Mouse (Mus musculus): ENCODE data around the gene Bad. TPM values are rescaled to one million over a fixed set of nuclear protein-coding genes. Genes with fewer than 3 reads are reported as not detected.

Gene Bad
- polyA plus RNA-seq, 1 experiment from 2014 or later, result 86.9 TPM

DNA sequence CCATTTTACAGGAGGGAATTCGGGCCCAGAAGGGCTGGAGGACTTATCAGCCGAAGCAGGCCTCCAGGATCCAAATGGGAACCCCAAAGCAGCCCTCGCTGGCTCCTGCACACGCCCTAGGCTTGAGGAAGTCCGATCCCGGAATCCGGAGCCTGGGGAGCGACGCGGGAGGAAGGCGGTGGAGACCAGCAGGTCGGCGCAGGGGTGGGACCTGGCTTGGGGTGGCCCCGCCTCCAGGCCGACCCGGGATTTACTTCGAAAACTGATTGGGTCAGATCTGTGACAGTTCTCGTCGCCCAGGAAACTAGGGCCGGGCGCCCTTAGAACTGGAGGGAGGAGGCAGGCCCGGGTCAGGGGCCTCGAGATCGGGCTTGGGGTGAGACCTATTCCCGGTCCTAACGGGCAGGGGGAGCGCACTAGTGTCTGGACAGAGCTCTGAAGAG, 609 bp downstream of the Bad start, which contains the start of gene Gpr137:
TSS of gene Gpr137 (minus strand) at position 232 of the 443 bp plus-strand sequence.
- under 1% methylated on average over 27 of the region's 27 CpGs for WGBS
- H3K4me1 ChIP-seq (replicated peaks), result peaks cover 47% of the 10 kb centered on the region
- ATAC-seq (ENCODE audit: low FRiP score), result peak; percentile 75

DNA sequence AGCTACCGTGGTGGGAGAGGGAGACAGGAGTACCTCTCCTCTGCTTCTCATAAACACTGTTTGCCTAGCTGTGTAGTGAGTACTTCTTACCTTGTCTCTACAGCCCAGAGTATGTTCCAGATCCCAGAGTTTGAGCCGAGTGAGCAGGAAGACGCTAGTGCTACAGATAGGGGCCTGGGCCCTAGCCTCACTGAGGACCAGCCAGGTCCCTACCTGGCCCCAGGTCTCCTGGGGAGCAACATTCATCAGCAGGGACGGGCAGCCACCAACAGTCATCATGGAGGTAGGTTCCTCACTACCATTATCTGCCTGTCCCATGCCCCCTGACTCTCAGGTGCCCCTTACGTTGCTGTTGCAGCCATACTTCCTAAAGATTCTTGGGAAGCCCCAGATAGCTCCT, 1.1 kb downstream of the Bad start:
- H3K9me3 ChIP-seq, result no peaks in the 10 kb centered on the region
- no peak; the same call in 1 of the 2 replicates for ATAC-seq (ENCODE audit: low FRiP score)

More for the DNA sequence above, 609 bp downstream of the Bad start, which contains the start of gene Gpr137:
- peak within 1 kb of the TSS; percentile 97 for H3K27ac ChIP-seq
- H3K4me2 ChIP-seq, result peak within 1 kb of the TSS; percentile 98
- H3K4me3 ChIP-seq, result peak within 1 kb of the TSS; percentile 84
- peak within 1 kb of the TSS; percentile 97 for H3K9ac ChIP-seq
- peaks cover 4% of the 10 kb centered on the region; the same call in 1 of the 2 replicates for H3K27me3 ChIP-seq
- no peaks in the 10 kb centered on the region for H3K9me3 ChIP-seq
- H3K36me3 ChIP-seq, result peaks cover 19% of the 10 kb centered on the region

DNA sequence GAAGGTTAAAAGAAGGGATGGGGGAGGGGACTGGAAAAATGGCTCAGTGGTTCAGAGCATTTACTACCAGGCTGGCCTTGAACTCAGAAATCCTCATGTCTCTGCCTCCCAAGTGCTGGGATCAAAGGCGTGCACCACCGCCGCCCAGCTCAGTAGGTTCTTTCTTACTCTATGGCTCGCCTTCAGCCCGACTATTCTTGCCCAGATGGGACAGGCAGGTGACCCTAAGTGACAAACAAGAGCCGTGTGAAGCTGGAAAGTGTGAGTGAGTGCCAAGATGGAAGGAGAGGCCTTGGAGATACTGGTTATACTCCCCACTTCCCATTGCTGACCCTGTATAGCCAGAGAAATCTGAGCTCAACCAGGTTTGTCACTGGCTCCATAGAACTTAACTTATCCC, 2.0 kb downstream of the Bad start:
- ATAC-seq (ENCODE audit: low FRiP score), result no peak
- Histone ChIP-seq H3K4me1 (replicated peaks) (peaks cover 35% of the 10 kb centered on the region), H3K36me3 (peaks cover 12% of the 10 kb centered on the region), H3K27ac (no peak overlapping the region), H3K9ac (no peak overlapping the region), H3K9me3 (no peaks in the 10 kb centered on the region), H3K4me3 (no peak overlapping the region), H3K4me2 (no peak overlapping the region), H3K27me3 (no peaks in the 10 kb centered on the region)
- 96% methylated on average over 6 of the region's 6 CpGs for WGBS

More for the DNA sequence above, 1.1 kb downstream of the Bad start:
- Histone ChIP-seq H3K4me2 (peak overlapping the region; percentile 98), H3K27me3 (0 out of 2 replicates have a peak, but pooled peaks cover 4% of the 10 kb centered on the region), H3K4me3 (peak overlapping the region; percentile 84), H3K9ac (peak overlapping the region; percentile 97), H3K27ac (peak overlapping the region; percentile 97), H3K36me3 (peaks cover 18% of the 10 kb centered on the region), H3K4me1 (replicated peaks) (peaks cover 44% of the 10 kb centered on the region)
- 28% methylated on average over 5 of the region's 5 CpGs for whole genome bisulfite sequencing

DNA sequence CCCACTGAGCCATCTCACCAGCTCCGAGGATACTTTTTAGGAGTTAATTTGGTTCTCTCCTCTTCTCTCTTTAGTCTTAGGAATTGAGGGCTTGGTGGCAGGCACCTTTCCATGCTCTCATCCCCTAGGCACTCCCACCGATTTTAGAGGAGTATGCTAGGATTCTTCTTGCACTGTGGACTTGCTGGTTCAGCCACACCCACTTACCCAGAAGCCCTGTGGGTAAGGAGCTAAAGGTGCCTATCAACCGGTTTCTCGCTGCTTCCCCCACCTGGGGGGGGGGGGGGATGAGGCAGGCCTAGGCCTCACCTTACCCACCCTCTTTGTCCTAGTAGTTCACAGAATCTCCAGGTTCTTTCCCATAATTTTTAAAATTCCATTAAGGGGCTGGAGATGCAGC, 6.1 kb downstream of the Bad start:
- WGBS, result 63% methylated on average over 4 of the region's 4 CpGs
- no peak overlapping the region for H3K9ac ChIP-seq
- no peaks in the 10 kb centered on the region for H3K9me3 ChIP-seq
- ATAC-seq (ENCODE audit: low FRiP score), result no peak
- H3K27ac ChIP-seq, result 0 out of 2 replicates have a peak overlapping the region, but pooled peaks have one; percentile 8
- peaks cover 26% of the 10 kb centered on the region for H3K4me1 ChIP-seq (replicated peaks)
- H3K4me2 ChIP-seq, result no peak overlapping the region
- H3K27me3 ChIP-seq, result no peaks in the 10 kb centered on the region
- H3K4me3 ChIP-seq, result no peak overlapping the region
- peaks cover 22% of the 10 kb centered on the region for H3K36me3 ChIP-seq

DNA sequence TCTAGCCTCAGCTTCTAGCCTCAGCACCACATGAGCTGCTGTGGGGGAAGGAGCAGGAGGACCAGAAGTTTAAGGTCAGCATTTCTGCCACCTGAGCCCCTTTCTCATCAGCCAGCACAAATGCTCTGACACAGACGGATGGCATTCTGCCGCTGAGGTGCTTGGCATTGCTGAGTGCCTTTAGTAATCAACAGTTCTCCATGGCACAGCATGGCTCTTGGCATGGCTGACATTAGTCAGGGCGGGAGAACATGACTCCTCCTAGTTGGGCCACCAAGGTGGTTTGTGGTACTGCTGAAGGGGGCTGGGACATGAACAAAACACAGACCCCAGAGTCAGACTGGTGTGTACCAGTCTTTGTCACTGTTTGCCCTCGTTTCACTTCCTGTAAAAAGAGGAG, 6.5 kb downstream of the Bad start:
- H3K9ac ChIP-seq, result no peak overlapping the region
- no peak overlapping the region for H3K4me3 ChIP-seq
- ATAC-seq (ENCODE audit: low FRiP score), result no peak
- H3K4me1 ChIP-seq (replicated peaks), result peaks cover 26% of the 10 kb centered on the region
- no peaks in the 10 kb centered on the region for H3K9me3 ChIP-seq
- H3K27ac ChIP-seq, result 0 out of 2 replicates have a peak overlapping the region, but pooled peaks have one; percentile 8
- peaks cover 22% of the 10 kb centered on the region for H3K36me3 ChIP-seq
- 68% methylated on average over 4 of the region's 4 CpGs for WGBS
- H3K4me2 ChIP-seq, result no peak overlapping the region
- no peaks in the 10 kb centered on the region for H3K27me3 ChIP-seq

DNA sequence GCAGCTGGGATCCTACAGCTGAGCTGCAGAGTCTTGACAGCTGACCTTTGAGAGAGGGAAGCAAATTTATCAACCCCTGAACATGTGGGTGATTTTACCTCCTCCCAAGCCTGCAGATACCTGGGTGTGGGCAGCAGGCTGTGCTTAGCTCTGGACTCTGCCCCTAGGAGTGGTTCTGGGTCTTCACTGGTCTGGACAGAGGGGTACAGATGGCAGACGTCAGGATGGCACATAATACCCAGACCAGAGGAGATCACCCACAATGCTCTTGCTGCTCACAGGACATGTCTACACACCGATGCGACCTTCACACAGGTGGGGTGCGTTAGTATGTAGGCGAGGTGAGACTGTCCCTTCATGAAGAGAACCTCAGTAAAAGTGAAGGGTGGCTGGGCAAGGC, 7.9 kb downstream of the Bad start:
- H3K4me3 ChIP-seq, result peak overlapping the region; percentile 59
- no peak for ATAC-seq (ENCODE audit: low FRiP score)
- H3K4me2 ChIP-seq, result peak overlapping the region; percentile 98; the same call in 1 of the 2 replicates
- peak overlapping the region; percentile 96 for H3K27ac ChIP-seq
- peak overlapping the region; percentile 39; the same call in 1 of the 2 replicates for H3K9ac ChIP-seq
- H3K36me3 ChIP-seq, result peaks cover 27% of the 10 kb centered on the region
- 91% methylated on average over 5 of the region's 5 CpGs for WGBS
- H3K27me3 ChIP-seq, result no peaks in the 10 kb centered on the region
- no peaks in the 10 kb centered on the region for H3K9me3 ChIP-seq
- H3K4me1 ChIP-seq (replicated peaks), result peaks cover 26% of the 10 kb centered on the region

DNA sequence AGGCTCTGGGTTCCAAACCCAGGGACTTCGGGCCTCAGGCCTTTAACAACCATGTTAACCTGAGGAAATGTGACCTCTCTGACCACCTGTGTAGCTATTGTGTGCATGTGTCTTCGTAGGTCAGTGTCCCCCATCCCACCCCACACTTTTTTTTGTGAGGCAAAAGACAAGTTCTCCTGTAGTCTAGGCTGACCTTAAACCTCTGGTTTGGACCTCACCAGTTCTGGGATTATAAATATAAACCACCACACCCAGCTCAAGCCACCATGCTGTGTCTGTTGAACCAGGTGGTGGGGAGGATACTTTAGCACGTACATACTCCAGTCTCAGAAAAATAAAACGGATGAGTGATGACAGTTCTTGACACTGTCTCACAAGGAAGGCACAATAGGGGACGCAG, 8.3 kb downstream of the Bad start:
- no peak for ATAC-seq (ENCODE audit: low FRiP score)
- WGBS, result 40% methylated on average over 5 of the region's 5 CpGs
- peak overlapping the region; percentile 59 for H3K4me3 ChIP-seq
- peaks cover 29% of the 10 kb centered on the region for H3K36me3 ChIP-seq
- peak overlapping the region; percentile 96 for H3K27ac ChIP-seq
- peaks cover 26% of the 10 kb centered on the region for H3K4me1 ChIP-seq (replicated peaks)
- H3K4me2 ChIP-seq, result peak overlapping the region; percentile 98
- no peaks in the 10 kb centered on the region for H3K27me3 ChIP-seq
- H3K9ac ChIP-seq, result peak overlapping the region; percentile 80
- H3K9me3 ChIP-seq, result no peaks in the 10 kb centered on the region

DNA sequence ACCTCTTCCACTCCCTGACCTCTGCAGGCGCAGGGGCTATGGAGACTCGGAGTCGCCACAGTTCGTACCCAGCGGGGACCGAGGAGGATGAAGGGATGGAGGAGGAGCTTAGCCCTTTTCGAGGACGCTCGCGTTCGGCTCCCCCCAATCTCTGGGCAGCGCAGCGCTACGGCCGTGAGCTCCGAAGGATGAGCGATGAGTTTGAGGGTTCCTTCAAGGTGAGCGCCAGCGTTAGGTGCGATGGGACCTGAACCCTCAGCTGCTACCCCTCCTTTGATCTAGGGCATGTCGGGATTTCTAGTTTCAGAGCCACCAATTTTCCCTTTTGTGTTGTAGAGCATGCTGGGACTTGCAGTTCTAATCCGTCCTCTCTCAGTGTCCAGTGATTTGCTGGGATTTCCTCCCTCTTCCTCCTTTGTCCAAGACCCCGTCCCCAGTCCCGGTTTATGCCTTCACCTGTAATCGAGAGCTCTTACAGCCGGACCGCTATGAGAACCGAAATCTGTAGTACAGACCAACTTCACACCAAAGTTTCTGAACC, 9.0 kb downstream of the Bad start:
- Histone ChIP-seq H3K36me3 (peaks cover 29% of the 10 kb centered on the region), H3K27me3 (no peaks in the 10 kb centered on the region), H3K4me1 (replicated peaks) (peaks cover 26% of the 10 kb centered on the region), H3K9ac (peak overlapping the region; percentile 80), H3K9me3 (no peaks in the 10 kb centered on the region), H3K4me2 (peak overlapping the region; percentile 98), H3K4me3 (peak overlapping the region; percentile 59), H3K27ac (peak overlapping the region; percentile 96)
- ATAC-seq (ENCODE audit: low FRiP score), result peak; percentile 44
- under 1% methylated on average over 28 of the region's 28 CpGs for WGBS

DNA sequence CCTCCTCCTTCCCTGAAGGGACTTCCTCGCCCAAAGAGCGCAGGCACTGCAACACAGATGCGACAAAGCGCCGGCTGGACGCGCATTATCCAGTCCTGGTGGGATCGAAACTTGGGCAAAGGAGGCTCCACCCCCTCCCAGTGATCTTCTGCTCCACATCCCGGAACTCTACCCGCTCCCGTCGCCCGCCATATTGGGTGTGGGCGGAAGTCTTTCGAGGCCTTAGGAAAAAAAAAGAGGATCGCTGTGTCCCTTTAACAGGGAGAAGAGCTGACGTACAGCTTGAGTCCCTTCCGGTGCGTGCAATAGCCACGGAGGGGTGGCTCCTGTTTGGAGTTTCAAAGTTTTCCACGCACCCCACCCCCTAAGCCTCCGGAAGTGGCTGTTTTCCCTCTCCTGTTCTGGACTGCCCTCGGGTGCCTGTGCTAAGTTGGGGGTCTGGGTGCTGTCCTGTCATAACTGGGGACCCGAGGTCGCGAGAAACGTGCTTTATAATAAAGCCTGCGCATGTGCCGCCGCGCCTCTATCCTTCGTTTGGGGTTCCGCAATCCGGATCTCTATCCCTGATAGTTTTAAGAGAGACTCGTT, 9.8 kb downstream of the Bad start:
- Histone ChIP-seq H3K9me3 (no peaks in the 10 kb centered on the region), H3K9ac (peak overlapping the region; percentile 80)
- WGBS, result under 1% methylated on average over 35 of the region's 35 CpGs

DNA sequence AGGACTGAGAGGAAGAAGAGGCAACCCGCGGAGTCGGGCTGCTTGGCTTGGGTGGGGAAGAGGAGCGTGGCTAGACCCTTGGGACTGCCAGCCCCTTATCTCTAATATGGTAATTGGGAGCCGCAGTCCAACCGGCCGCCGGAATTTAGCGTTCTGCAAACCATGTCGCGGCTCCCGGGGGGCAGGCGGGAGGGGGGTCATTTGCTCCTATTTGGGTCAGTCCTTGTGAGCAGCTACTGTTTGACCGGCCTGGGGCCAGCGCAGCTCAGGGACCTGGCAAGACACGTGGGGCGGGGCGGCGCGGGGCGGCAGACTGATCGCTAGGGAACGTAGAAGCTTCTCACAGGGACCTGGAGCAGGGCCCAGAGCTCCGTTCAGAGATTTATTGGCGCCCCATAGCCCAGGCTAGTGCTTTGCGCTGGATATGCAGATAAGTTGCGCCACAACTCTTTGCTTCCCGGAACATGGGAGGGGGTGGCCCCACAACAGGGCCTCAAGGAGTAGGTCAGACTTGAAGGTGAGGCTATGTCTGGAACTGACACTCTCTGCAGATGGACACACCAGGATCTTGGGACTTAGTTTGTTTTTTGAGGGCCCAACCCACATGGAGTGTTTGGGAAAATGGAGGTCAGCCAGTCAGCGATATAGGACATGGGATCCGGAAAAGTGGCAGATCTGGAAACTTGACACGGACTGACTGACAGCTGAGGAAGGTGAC, 10.5 kb downstream of the Bad start:
- Histone ChIP-seq H3K36me3 (peaks cover 36% of the 10 kb centered on the region), H3K9ac (peak overlapping the region; percentile 80), H3K4me2 (peak overlapping the region; percentile 98), H3K4me1 (replicated peaks) (peaks cover 26% of the 10 kb centered on the region), H3K27ac (peak overlapping the region; percentile 96), H3K4me3 (peak overlapping the region; percentile 59), H3K27me3 (no peaks in the 10 kb centered on the region), H3K9me3 (no peaks in the 10 kb centered on the region)
- ATAC-seq (ENCODE audit: low FRiP score), result peak; percentile 24
- 4% methylated on average over 31 of the region's 31 CpGs for WGBS

More for the DNA sequence above, 9.8 kb downstream of the Bad start:
- peaks cover 26% of the 10 kb centered on the region for H3K4me1 ChIP-seq (replicated peaks)
- no peaks in the 10 kb centered on the region for H3K27me3 ChIP-seq
- ATAC-seq (ENCODE audit: low FRiP score), result peak; percentile 70
- peak overlapping the region; percentile 96 for H3K27ac ChIP-seq
- H3K36me3 ChIP-seq, result peaks cover 32% of the 10 kb centered on the region
- peak overlapping the region; percentile 98 for H3K4me2 ChIP-seq
- H3K4me3 ChIP-seq, result peak overlapping the region; percentile 59

DNA sequence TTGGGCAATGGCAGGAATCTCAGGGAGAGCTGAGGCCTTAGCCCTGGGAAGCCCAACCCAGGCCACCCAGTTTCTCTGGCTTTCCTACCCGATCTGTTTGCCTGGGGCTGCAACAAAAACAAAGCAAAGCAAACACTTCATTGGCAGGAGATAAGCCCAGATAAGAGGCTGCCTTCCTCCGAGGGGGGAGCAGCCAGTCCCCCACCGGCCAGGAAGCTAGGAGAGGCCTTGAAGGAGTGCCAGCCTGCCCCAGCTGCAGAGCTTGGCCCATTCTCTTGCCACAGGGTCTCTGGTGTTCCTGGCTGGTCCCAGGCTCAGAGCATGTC, 11.0 kb downstream of the Bad start:
- ATAC-seq (ENCODE audit: low FRiP score), result no peak
- H3K27ac ChIP-seq, result peak overlapping the region; percentile 96
- H3K4me3 ChIP-seq, result peak overlapping the region; percentile 59
- H3K27me3 ChIP-seq, result no peaks in the 10 kb centered on the region
- 41% methylated on average over 3 of the region's 3 CpGs for WGBS
- peak overlapping the region; percentile 80 for H3K9ac ChIP-seq
- peak overlapping the region; percentile 98 for H3K4me2 ChIP-seq
- no peaks in the 10 kb centered on the region for H3K9me3 ChIP-seq
- H3K36me3 ChIP-seq, result peaks cover 36% of the 10 kb centered on the region
- peaks cover 26% of the 10 kb centered on the region for H3K4me1 ChIP-seq (replicated peaks)

DNA sequence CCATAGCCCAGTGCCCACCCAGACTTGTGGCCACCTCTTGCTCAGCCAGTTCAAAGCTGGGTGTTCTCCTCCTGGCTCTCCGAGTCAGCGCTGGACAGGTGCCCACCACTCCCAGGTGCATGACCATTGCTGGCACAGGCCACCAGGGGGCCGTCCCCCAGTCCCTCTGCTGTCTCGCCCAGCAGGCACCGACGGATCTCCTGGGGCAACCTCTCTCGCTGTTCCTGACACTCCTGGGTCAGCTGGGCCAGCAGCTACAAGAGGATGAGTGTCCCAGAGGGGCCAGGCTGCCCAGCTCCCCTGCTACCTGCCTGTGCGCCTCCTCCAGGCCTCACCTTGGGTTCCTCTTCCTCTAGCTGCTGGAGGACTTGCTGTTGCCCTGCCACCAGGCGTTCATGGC, 12.4 kb downstream of the Bad start:
- Histone ChIP-seq H3K27ac (no peak overlapping the region), H3K36me3 (peaks cover 44% of the 10 kb centered on the region), H3K9ac (peak overlapping the region; percentile 31; the same call in 1 of the 2 replicates), H3K27me3 (no peaks in the 10 kb centered on the region), H3K4me3 (no peak overlapping the region), H3K9me3 (no peaks in the 10 kb centered on the region), H3K4me1 (replicated peaks) (peaks cover 26% of the 10 kb centered on the region), H3K4me2 (no peak overlapping the region)
- WGBS, result 44% methylated on average over 9 of the region's 9 CpGs
- ATAC-seq (ENCODE audit: low FRiP score), result no peak
